In the genomic region with DNA sequence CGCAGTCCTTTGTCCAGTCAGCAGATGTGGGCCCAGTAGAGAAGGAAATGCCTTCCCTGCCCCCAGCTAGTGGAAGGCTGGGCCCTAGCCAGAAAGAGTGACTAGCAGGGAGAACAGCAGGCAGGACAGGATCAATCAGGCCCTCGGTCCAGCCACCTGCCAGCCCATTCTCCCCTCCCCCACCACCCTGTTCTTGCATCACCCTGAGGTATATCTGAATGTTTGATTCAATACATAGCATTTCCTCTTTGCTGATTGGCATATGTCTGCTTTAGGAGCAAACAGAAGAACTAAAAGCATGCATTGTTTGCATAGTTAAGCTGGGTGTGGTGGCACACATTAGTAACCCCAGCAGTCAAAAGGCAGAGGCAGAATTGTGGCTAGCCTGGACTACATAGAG, we compare ENCODE assay signal across 9 mouse cellular contexts. TPM values are rescaled to one million over a fixed set of nuclear protein-coding genes. Genes with fewer than 3 reads are reported as not detected.
DNase-seq lines count a peak whose midpoint lies in the region; ATAC-seq lines count a peak whose summit lies in the region.
"Had no signal": no experiment of that assay in that cellular context is flagged by ENCODE, and none has a peak within 500 bp of the region (broad histone marks: within the 10 kb centered on the region; RNA-seq: fewer than 3 reads in every experiment).

No protein-coding gene starts in this region.

- no peak overlapping the region for H3K27ac ChIP-seq in heart, embryonic 16.5 days (ENCODE audit: low read length)

- no peak overlapping the region for H3K4me2 ChIP-seq in heart, embryonic 16.5 days (ENCODE audit: low read depth, low read length)

- DNase-seq in heart, adult 11 months, result no peak
- DNase-seq in R1 (ENCODE audit: low read depth, low spot score) (peak; percentile 70), adipocyte (ENCODE audit: low spot score) (no peak)
- peak; percentile 66 for DNase-seq in kidney, postnatal 10 days
- peak; percentile 44 for DNase-seq in lung, postnatal 25 days (ENCODE audit: low spot score)
- no peak for DNase-seq in layer of hippocampus, postnatal 10 days (ENCODE audit: low spot score in 2 of 2)
- no peak for DNase-seq in layer of hippocampus, postnatal 25 days (ENCODE audit: extremely low spot score in 1 of 2, low spot score in 1 of 2)
- DNase-seq: thymus, postnatal 4 days had no signal

- WGBS in heart, embryonic 16.5 days, result 30% methylated on average over 2 of the region's 2 CpGs

- H3K9me3 ChIP-seq in heart, embryonic 16.5 days (replicated peaks; ENCODE audit: control insufficient read depth, low read length), result no peaks in the 10 kb centered on the region

- no peaks in the 10 kb centered on the region for H3K27me3 ChIP-seq in heart, embryonic 16.5 days (ENCODE audit: control insufficient read depth, insufficient read depth, low read length)

- no peaks in the 10 kb centered on the region for H3K36me3 ChIP-seq in heart, embryonic 16.5 days (ENCODE audit: control insufficient read depth, insufficient read depth)

- peaks cover 6% of the 10 kb centered on the region; the same call in 1 of the 2 replicates for H3K4me1 ChIP-seq in heart, embryonic 16.5 days (ENCODE audit: control insufficient read depth, insufficient read depth, low read length)

- no peak overlapping the region for H3K9ac ChIP-seq in heart, embryonic 16.5 days (ENCODE audit: low read length)

- ATAC-seq in heart, embryonic 16.5 days (replicated peaks; ENCODE audit: extremely low read depth, insufficient read depth, low FRiP score), result 0 out of 2 replicates have a peak, but pooled peaks have one; percentile 28

- no peak overlapping the region for H3K4me3 ChIP-seq in heart, embryonic 16.5 days (ENCODE audit: low read length)

RNA-seq across cellular contexts. Expression of a gene that starts 32.9 kb away (rescaled TPM):
- 7.0 and 8.1 TPM in 2 replicates for polyA plus RNA-seq in heart, embryonic 16.5 days (2015; fragmentation: Nextera tagmentation; extraction: Ambion mirVana)
- 10 to 100 TPM; 20.9 to 23.3 TPM for total RNA-seq in layer of hippocampus, postnatal 10 days (2021)
- 10 to 100 TPM; 28.9 to 31.4 TPM for total RNA-seq in layer of hippocampus, postnatal 25 days (2021)

Comparison
In these comparisons a context has a peak if more than half of its experiments do, and no peak if none do; other contexts are left out.
1. DNase-seq: peak in R1 (single experiment), kidney, postnatal 10 days (single experiment) and lung, postnatal 25 days (single experiment); none in heart, adult 11 months (single experiment), layer of hippocampus, postnatal 10 days (0 of 2), adipocyte (single experiment) and layer of hippocampus, postnatal 25 days (0 of 2).